Mouse (Mus musculus): ENCODE results near the gene Clptm1.

GRCm38 (mm10) chr7:19610969-19611368 is 53.9 kb downstream of the Clptm1 start:
- TF ChIP-seq EP300 (IDR thresholded peaks at IDR 0.05; ENCODE audit: low read depth) (no peak), CTCF (IDR thresholded peaks at IDR 0.05; ENCODE audit: low read depth) (peak; percentile 48)

Measured in liver, embryonic 14.5 days (tissue).